Mouse (Mus musculus): ENCODE measurements around the gene Gm38655.

GRCm38 (mm10) chr17:25184961-25185360, 9.7 kb upstream of the Gm38655 start:
- TF ChIP-seq CTCF (IDR thresholded peaks at IDR 0.05; ENCODE audit: borderline replicate concordance, insufficient read depth, low read depth, low read length) (no peak), POLR2A (IDR thresholded peaks at IDR 0.05; ENCODE audit: borderline replicate concordance, insufficient read depth, low read length) (no peak)

Measured in cerebellum, adult 2 months (tissue).